Mouse (Mus musculus): ENCODE measurements around the gene Hhatl.

DNA sequence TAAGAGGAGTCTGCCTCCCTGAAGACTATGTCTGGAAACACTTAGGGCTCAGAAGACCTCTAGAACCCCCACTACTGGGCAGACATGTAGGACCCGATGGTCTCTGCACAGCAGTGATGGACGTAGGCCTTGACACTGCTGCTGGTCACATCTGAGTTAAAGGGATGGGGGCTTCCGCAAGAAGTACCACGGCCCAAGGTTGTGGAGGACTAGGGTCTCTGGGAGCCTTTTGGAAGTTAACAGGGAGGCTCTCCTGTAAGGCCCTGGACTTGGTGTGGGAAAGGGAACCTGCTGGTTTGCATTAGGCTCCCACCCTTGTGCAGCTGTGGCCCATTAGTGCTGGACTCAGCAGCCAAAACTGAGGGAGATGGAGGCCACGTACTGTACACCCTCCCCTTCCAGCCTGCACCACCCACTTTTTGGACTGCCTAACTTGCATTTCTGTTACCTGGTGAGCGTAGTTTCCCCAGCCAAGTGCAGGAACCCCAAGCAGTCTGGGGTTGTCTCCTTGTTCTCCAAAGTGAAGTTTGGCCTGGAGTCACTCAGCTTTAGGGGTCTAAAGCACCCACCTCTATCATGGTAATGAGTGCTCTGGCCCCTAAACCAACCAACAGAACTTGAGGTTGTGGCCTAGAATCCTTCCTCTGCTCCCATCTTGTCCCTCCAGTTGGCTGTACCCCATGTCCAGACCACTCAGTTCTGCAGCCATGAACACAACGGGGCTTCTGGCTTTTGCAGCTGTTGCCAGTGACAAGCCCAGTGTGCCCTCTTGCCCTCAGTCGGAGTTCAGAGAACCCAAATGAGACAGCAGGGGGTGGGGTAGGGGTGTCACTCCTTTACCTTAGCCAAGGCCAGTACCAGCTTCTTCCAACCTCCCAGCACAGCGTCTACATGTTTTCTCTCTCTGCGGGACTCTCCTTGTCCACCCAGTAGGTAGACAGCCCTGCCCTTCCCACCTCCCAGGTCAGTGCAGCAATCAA, 34.2 kb downstream of the Hhatl start:
- no peak for TF ChIP-seq CTCF (IDR thresholded peaks at IDR 0.05; ENCODE audit: control insufficient read depth, insufficient read depth, insufficient read length)
- TF ChIP-seq MYOD1 (IDR thresholded peaks at IDR 0.05; ENCODE audit: control insufficient read depth, insufficient read length, low read depth): no peak
- TF ChIP-seq USF1 (IDR thresholded peaks at IDR 0.05; ENCODE audit: low read depth): no peak
- no peak for TF ChIP-seq FOSL1 (IDR thresholded peaks at IDR 0.05; ENCODE audit: insufficient read depth, low read length, poor library complexity, severe bottlenecking)
- no peak for TF ChIP-seq MAX (IDR thresholded peaks at IDR 0.05)
- TF ChIP-seq CEBPB (IDR thresholded peaks at IDR 0.05; ENCODE audit: low read depth): no peak
- no peak for TF ChIP-seq MYOG (IDR thresholded peaks at IDR 0.05; ENCODE audit: control insufficient read depth, extremely low read depth, insufficient read length)

Data from C2C12 (cell line).